Mouse (Mus musculus) liver, adult 2 months (tissue): ENCODE measurements around the gene Mras. TPM values are rescaled to one million over a fixed set of nuclear protein-coding genes. Genes with fewer than 3 reads are reported as not detected.

Experiments used
- DNase-seq: peaks from one replicate; pipeline ENCODE4 v3.0.0-alpha.2; 2011; ENCODE audit warnings: low read depth, low spot score; ENCODE audit errors: extremely low read depth
- H3K27ac ChIP-seq: fragments of 200-500 bp; replicated peaks from 2 replicates; pipeline ENCODE4 v1.5.1; 2012; ENCODE audit warnings: low read depth, mild to moderate bottlenecking, control low read depth, inconsistent platforms, low read length; ENCODE audit not compliant: insufficient read depth
- H3K27me3 ChIP-seq: fragments of 200-500 bp; 2 replicates; pipeline ENCODE4 v1.6.1; 2012; ENCODE audit warnings: mild to moderate bottlenecking, moderate library complexity, low read length, inconsistent platforms; ENCODE audit not compliant: control insufficient read depth, insufficient read depth
- H3K36me3 ChIP-seq: fragments of 200-500 bp; 2 replicates; pipeline ENCODE4 v1.6.1; 2012; ENCODE audit warnings: low read length, inconsistent platforms; ENCODE audit not compliant: control insufficient read depth, insufficient read depth
- H3K4me1 ChIP-seq: fragments of 200-500 bp; 2 replicates; pipeline ENCODE4 v1.6.1; 2011; ENCODE audit warnings: low read length; ENCODE audit not compliant: control insufficient read depth, insufficient read depth
- H3K4me3 ChIP-seq: fragments of 200-500 bp; 2 replicates; pipeline ENCODE4 v1.5.1; 2011; ENCODE audit warnings: low read depth, mild to moderate bottlenecking, control low read depth, low read length, moderate library complexity; ENCODE audit not compliant: insufficient read depth
- H3K79me2 ChIP-seq: fragments of 200-500 bp; 2 replicates; pipeline ENCODE4 v1.6.1; 2012; ENCODE audit warnings: inconsistent platforms, mild to moderate bottlenecking, low read length, moderate library complexity; ENCODE audit not compliant: control insufficient read depth, insufficient read depth
- H3K9ac ChIP-seq: fragments of 200-500 bp; 2 replicates; pipeline ENCODE4 v1.6.1; 2012; ENCODE audit warnings: low read depth, mild to moderate bottlenecking, control low read depth, inconsistent platforms, low read length
- CTCF ChIP-seq: fragments of 200-500 bp; IDR thresholded peaks from 2 replicates; pipeline ENCODE4 v1.5.1; 2011; ENCODE audit warnings: low read depth, low read length, control low read depth
- POLR2A ChIP-seq: fragments of 200-500 bp; IDR thresholded peaks from 2 replicates; pipeline ENCODE4 v1.6.1; 2011; ENCODE audit warnings: low read length, control low read depth; ENCODE audit not compliant: insufficient read depth; ENCODE audit errors: extremely low read depth
- WGBS: fragments of 180-500 bp; shearing (Covaris S2); methylation state at CpG from one replicate; pipeline ENCODE4 v1.1.7; 2018; 5-methylcytosine and 5-hydroxymethylcytosine counted together
- polyA plus RNA-seq: library from polyadenylated mRNA; depleted of rRNA; stranded (reverse); fragments of >200 nt; gene quantifications from 2 replicates; pipeline ENCODE4 v1.2.3, GENCODE M21; 2012
- total RNA-seq: library from RNA; depleted of rRNA; stranded (reverse); fragments of >200 nt; gene quantifications from 2 replicates; pipeline ENCODE4 v1.2.3, GENCODE M21; 2014

Mras gene
- total and polyA plus RNA-seq, 2 experiments = 2.9 to 4.1 TPM

DNA sequence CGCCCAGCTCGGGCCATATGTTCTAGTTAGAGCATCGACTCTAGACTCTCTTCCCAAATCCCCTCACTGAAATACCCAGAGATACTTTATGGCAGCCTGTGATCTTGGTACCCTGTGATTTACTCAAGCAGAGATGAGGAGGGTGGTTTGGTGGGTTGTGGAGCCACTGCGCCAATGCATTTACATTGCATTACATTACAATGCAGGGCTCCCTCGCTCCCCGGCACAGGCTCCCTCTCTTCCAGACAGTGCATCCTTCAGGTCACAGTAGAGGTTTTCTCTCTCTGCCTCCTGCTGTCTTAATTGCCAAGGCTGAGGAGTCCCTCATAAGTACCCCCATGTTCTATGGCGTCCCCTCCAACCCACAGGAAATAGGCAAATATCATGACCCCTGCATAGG lies 68.8 kb downstream of the Mras start:
- H3K9ac ChIP-seq = no peak overlapping the region
- no peaks in the 10 kb centered on the region for H3K27me3 ChIP-seq
- TF ChIP-seq CTCF (no peak), POLR2A (no peak)
- no peak for DNase-seq
- no peak overlapping the region for H3K4me3 ChIP-seq
- H3K79me2 ChIP-seq = no peaks in the 10 kb centered on the region
- no peaks in the 10 kb centered on the region for H3K36me3 ChIP-seq
- no peaks in the 10 kb centered on the region for H3K4me1 ChIP-seq
- no peak overlapping the region for H3K27ac ChIP-seq
- WGBS = 86% methylated on average over 7 of the region's 7 CpGs

DNA sequence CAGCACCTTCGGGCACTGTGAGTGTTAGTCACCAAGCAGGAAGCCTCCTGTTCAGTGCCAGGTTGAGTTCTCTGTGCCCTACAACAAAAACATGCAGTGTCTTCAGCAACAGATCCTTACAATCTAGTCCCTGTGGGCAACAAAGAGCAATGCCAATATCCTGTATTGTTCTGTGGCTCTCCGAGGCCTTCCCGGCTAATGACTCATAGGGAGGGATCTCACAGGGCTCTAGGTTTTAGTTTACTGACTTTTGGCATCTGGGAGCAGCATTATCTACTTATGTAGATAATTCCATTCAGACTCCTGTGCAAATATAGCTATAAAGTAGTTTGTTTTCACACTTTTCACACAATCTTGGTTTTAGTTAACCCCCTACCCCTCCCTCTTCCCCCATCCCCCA lies 71.3 kb downstream of the Mras start:
- Histone ChIP-seq H3K4me3 (no peak overlapping the region), H3K27ac (no peak overlapping the region), H3K27me3 (no peaks in the 10 kb centered on the region), H3K4me1 (no peaks in the 10 kb centered on the region), H3K36me3 (no peaks in the 10 kb centered on the region), H3K9ac (no peak overlapping the region), H3K79me2 (no peaks in the 10 kb centered on the region)
- WGBS = 72% methylated on average over 3 of the region's 3 CpGs
- DNase-seq = no peak
- TF ChIP-seq POLR2A = no peak
- no peak for TF ChIP-seq CTCF

DNA sequence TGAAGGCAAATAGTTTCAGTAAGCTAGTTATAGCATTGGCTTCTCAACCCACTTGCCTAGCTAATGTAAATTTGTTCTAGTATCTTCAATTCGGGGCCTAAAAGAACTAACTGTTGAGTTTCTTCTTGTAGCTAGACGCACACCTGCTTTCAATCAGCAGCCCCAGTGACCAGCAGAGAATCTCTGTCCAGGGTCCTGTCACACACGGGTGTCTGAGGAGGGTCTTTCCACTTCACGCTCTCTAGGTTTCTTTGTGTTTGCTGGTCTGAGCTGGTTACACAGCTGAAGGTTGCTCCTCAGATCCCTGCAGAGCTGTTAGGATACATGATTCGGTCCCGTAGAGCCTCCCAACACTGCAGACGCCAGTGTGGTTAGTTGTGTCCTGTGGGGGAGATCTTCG lies 74.1 kb downstream of the Mras start:
- Histone ChIP-seq H3K27ac (no peak overlapping the region), H3K4me3 (no peak overlapping the region), H3K36me3 (no peaks in the 10 kb centered on the region), H3K4me1 (no peaks in the 10 kb centered on the region), H3K27me3 (peaks cover 3% of the 10 kb centered on the region; the same call in 1 of the 2 replicates), H3K79me2 (no peaks in the 10 kb centered on the region), H3K9ac (no peak overlapping the region)
- no peak for DNase-seq
- 58% methylated on average over 8 of the region's 8 CpGs for WGBS
- TF ChIP-seq CTCF (no peak), POLR2A (no peak)

DNA sequence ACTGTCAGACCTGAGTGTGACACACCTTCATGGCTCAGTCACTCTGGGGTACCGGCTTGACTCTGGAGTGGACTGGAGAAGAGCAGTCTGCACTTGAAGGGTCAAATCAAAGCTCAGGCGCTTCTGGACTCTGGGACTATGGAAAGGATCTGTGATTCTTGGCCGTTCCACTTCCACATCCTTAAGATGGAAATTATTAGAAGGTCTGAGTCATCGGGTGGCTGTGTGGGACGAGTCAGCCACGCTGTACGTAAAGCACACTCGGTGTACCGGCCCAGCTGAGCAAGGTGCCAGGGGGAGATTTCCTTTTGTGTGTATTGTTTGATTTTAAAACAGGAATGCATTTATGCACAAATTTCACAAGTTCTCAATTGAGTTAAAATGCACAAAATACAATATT lies 75.2 kb downstream of the Mras start:
- Histone ChIP-seq H3K27me3 (peaks cover 9% of the 10 kb centered on the region; the same call in 1 of the 2 replicates), H3K36me3 (no peaks in the 10 kb centered on the region), H3K79me2 (no peaks in the 10 kb centered on the region), H3K4me1 (no peaks in the 10 kb centered on the region), H3K27ac (no peak overlapping the region), H3K9ac (no peak overlapping the region), H3K4me3 (no peak overlapping the region)
- TF ChIP-seq CTCF = no peak
- no peak for TF ChIP-seq POLR2A
- WGBS = 87% methylated on average over 9 of the region's 9 CpGs
- no peak for DNase-seq

DNA sequence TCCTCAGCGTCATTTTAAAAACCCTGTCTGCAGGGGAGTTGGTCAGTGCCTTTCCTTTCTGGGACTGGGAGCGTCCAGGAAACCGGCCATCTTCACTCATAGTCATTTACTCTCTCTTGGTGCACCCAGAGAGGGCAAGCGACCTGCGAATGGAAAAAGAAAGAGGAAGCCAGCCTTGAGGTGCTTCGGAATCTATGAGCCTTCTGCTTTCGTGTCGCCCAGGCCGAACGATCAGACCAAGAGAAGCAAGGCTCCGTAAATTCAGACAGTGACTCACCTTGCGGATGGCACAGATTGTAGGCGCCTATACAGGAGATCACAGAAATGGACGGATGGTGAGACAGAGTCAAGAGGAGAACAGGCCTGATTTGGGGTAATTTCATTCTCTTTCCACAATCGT lies 78.2 kb downstream of the Mras start:
- TF ChIP-seq POLR2A (no peak), CTCF (no peak)
- no peak overlapping the region for H3K4me3 ChIP-seq
- H3K4me1 ChIP-seq = no peaks in the 10 kb centered on the region
- H3K79me2 ChIP-seq = no peaks in the 10 kb centered on the region
- H3K27me3 ChIP-seq = peaks cover 11% of the 10 kb centered on the region; the same call in 1 of the 2 replicates
- no peaks in the 10 kb centered on the region for H3K36me3 ChIP-seq
- 86% methylated on average over 15 of the region's 15 CpGs for WGBS
- no peak for DNase-seq
- H3K9ac ChIP-seq = no peak overlapping the region
- H3K27ac ChIP-seq = no peak overlapping the region

DNA sequence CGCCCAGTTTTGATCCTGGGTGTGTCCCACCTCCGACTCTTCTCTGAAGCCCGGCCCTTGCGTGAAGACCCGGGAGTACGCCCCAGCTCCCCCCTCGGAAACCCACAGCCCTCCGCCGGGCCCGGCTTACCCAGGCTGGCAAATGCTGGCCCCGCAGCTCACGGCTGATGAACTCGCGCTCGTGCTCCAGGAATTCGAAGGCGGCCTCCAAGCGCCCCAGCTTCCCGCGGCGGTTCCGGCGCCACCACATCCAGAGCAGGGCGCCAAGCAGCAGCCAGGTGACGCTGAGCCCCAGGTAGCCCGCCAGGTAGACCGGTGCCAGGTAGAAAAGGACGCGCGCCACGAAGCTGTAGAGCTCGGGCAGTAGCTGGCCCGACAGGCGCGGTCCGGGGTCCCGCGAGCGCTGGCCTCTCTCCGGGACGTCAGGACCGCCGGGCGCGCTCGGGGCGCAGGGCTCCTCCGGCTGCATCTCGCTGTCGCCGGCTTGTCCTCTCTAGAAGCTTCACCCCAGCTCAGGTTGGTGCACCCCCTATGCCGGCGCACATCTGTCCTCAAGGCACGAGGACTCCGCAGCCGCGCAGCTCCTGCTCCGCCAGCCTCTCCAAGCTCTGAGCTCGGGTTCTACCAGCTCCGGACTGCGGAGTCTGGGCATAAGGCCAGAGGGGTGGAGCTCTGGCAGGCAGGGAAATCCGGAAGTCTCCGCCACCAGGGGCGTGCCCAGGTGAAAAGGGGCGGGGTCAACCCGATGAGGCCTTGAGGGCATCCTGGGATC lies 79.1 kb downstream of the Mras start, which contains the start of gene Esyt3:
Gene Esyt3 (minus strand): TSS at position 637 of the 772 bp plus-strand sequence.
- Histone ChIP-seq H3K4me3 (peak within 1 kb of the TSS; percentile 39; the same call in 1 of the 2 replicates), H3K4me1 (no peaks in the 10 kb centered on the region; the same call in 1 of the 2 replicates), H3K79me2 (no peaks in the 10 kb centered on the region), H3K9ac (no peak within 1 kb of the TSS), H3K27ac (no peak within 1 kb of the TSS), H3K36me3 (no peaks in the 10 kb centered on the region), H3K27me3 (peaks cover 11% of the 10 kb centered on the region; the same call in 1 of the 2 replicates)
- 2% methylated on average over 66 of the region's 66 CpGs for WGBS
- peak; percentile 10 for DNase-seq
- TF ChIP-seq POLR2A (no peak), CTCF (no peak)
